Mouse (Mus musculus) CH12.LX (cell line): ENCODE measurements at regions not wholly inside any gene's neighbourhood (a gene's known extent, or its start where the extent isn't known, plus 50 kb on each side); places are given as distances from the start of the nearest gene placed in this dataset.

Source experiments
- DNase-seq: peaks from one replicate; pipeline ENCODE4 v3.0.0-alpha.2; 2013; ENCODE audit errors: extremely low read depth
- H3K27ac ChIP-seq: 2 replicates; pipeline ENCODE4 v1.5.1; 2012; ENCODE audit warnings: low read depth, mild to moderate bottlenecking, control low read depth, moderate library complexity; ENCODE audit not compliant: insufficient read depth
- H3K27me3 ChIP-seq: replicated peaks from 2 replicates; pipeline ENCODE3; 2012; ENCODE audit warnings: inconsistent platforms
- H3K36me3 ChIP-seq, 2 experiments: replicated peaks in 1 of 2; 2 replicates each; pipeline versions ENCODE3 to v1.6.1; 2012; ENCODE audit warnings: inconsistent platforms in 1 of 2, low read length in 1 of 2, mild to moderate bottlenecking in 1 of 2, mixed read lengths in 1 of 2, moderate library complexity in 1 of 2; ENCODE audit not compliant: control insufficient read depth in 1 of 2, insufficient read depth in 1 of 2
- H3K4me1 ChIP-seq, 2 experiments: 2 replicates each; pipeline ENCODE4 v1.6.1; 2012; ENCODE audit warnings: inconsistent platforms in 1 of 2, moderate library complexity in 1 of 2; ENCODE audit not compliant: insufficient read depth in 2 of 2, control insufficient read depth in 1 of 2
- H3K4me2 ChIP-seq: 2 replicates; pipeline ENCODE4 v1.6.1; 2012; ENCODE audit warnings: low read depth, mild to moderate bottlenecking, control low read depth; ENCODE audit not compliant: poor library complexity, insufficient read depth, severe bottlenecking
- H3K4me3 ChIP-seq, 3 experiments: fragments of 150-350 bp in 1 of 3; sonication (generic) in 1 of 3; replicated peaks in 1 of 3; 2 replicates each; pipeline versions ENCODE3 to v1.5.1; 2011 to 2012; ENCODE audit warnings: low read depth in 2 of 3, low read length in 2 of 3, mild to moderate bottlenecking in 2 of 3, moderate library complexity in 2 of 3, control low read depth in 1 of 3, improper control_type of control experiment in 1 of 3, inconsistent platforms in 1 of 3, mixed read lengths in 1 of 3; ENCODE audit not compliant: poor library complexity in 1 of 3
- H3K79me2 ChIP-seq: replicated peaks from 2 replicates; pipeline ENCODE4 v1.6.1; 2012; ENCODE audit warnings: mild to moderate bottlenecking, moderate library complexity; ENCODE audit not compliant: control insufficient read depth, poor library complexity, insufficient read depth, severe bottlenecking; ENCODE audit errors: extremely low read depth
- H3K9ac ChIP-seq: 2 replicates; pipeline ENCODE4 v1.6.1; 2012; ENCODE audit warnings: low read depth, mild to moderate bottlenecking, control low read depth, moderate library complexity; ENCODE audit not compliant: insufficient read depth
- H3K9me3 ChIP-seq: replicated peaks from 2 replicates; pipeline ENCODE3; 2012; ENCODE audit warnings: low read length, inconsistent platforms, mixed read lengths
- BHLHE40 ChIP-seq: IDR thresholded peaks from 2 replicates; pipeline ENCODE4 v1.6.1; 2011; ENCODE audit warnings: mild to moderate bottlenecking, low read depth, low read length, improper control_type of control experiment
- CHD1 ChIP-seq: IDR thresholded peaks from 2 replicates; pipeline ENCODE4 v1.6.1; 2012; ENCODE audit warnings: low read depth, low read length, improper control_type of control experiment, inconsistent platforms
- CHD2 ChIP-seq: IDR thresholded peaks from 2 replicates; pipeline ENCODE4 v1.6.1; 2011; ENCODE audit warnings: low read length, improper control_type of control experiment
- CTCF ChIP-seq, 2 experiments: IDR thresholded peaks in 1 of 2; conservative IDR thresholded peaks in 1 of 2; 2 replicates each; pipeline ENCODE4 v1.5.1; 2011 to 2012; ENCODE audit warnings: low read depth in 2 of 2, low read length in 2 of 2, improper control_type of control experiment in 1 of 2, inconsistent platforms in 1 of 2, mild to moderate bottlenecking in 1 of 2, moderate library complexity in 1 of 2
- E2F4 ChIP-seq: IDR thresholded peaks from 2 replicates; pipeline ENCODE4 v1.6.1; 2011; ENCODE audit warnings: low read depth, low read length, improper control_type of control experiment; ENCODE audit not compliant: insufficient replicate concordance
- ELF1 ChIP-seq: IDR thresholded peaks from 2 replicates; pipeline ENCODE4 v1.6.1; 2014; ENCODE audit warnings: low read depth, mild to moderate bottlenecking, inconsistent platforms, low read length, improper control_type of control experiment
- EP300 ChIP-seq: IDR thresholded peaks from 2 replicates; pipeline ENCODE4 v1.6.1; 2011; ENCODE audit warnings: low read length, improper control_type of control experiment
- ETS1 ChIP-seq: conservative IDR thresholded peaks from 2 replicates; pipeline ENCODE4 v1.6.1; 2012; ENCODE audit warnings: low read depth, mild to moderate bottlenecking, inconsistent platforms, low read length, improper control_type of control experiment, moderate library complexity
- GABPA ChIP-seq: IDR thresholded peaks from 2 replicates; pipeline ENCODE4 v1.6.1; 2012; ENCODE audit warnings: low read depth, low read length, improper control_type of control experiment, inconsistent platforms; ENCODE audit not compliant: insufficient replicate concordance
- HCFC1 ChIP-seq: IDR thresholded peaks from 2 replicates; pipeline ENCODE4 v1.6.1; 2012; ENCODE audit warnings: low read depth, mild to moderate bottlenecking, inconsistent platforms, low read length, improper control_type of control experiment
- IRF4 ChIP-seq: IDR thresholded peaks from 2 replicates; pipeline ENCODE4 v1.6.1; 2014; ENCODE audit warnings: low read depth, mild to moderate bottlenecking, inconsistent platforms, low read length, improper control_type of control experiment
- JUN ChIP-seq: IDR thresholded peaks from 2 replicates; pipeline ENCODE4 v1.6.1; 2011; ENCODE audit warnings: low read depth, mild to moderate bottlenecking, low read length, improper control_type of control experiment, moderate library complexity; ENCODE audit not compliant: insufficient read depth
- JUND ChIP-seq: conservative IDR thresholded peaks from 2 replicates; pipeline ENCODE4 v1.6.1; 2011; ENCODE audit warnings: low read depth, low read length, improper control_type of control experiment
- KAT2A ChIP-seq: IDR thresholded peaks from 2 replicates; pipeline ENCODE4 v1.6.1; 2012; ENCODE audit warnings: low read length, improper control_type of control experiment, inconsistent platforms; ENCODE audit not compliant: insufficient replicate concordance
- MAFK ChIP-seq: IDR thresholded peaks from 2 replicates; pipeline ENCODE4 v1.6.1; 2011; ENCODE audit warnings: low read length, improper control_type of control experiment; ENCODE audit not compliant: insufficient replicate concordance
- MAX ChIP-seq: IDR thresholded peaks from 2 replicates; pipeline ENCODE4 v1.6.1; 2011; ENCODE audit warnings: low read length, improper control_type of control experiment
- MEF2A ChIP-seq: IDR thresholded peaks from 2 replicates; pipeline ENCODE4 v1.6.1; 2014; ENCODE audit warnings: low read depth, mild to moderate bottlenecking, inconsistent platforms, low read length, improper control_type of control experiment, borderline replicate concordance
- MXI1 ChIP-seq: IDR thresholded peaks from 2 replicates; pipeline ENCODE4 v1.6.1; 2011; ENCODE audit warnings: mild to moderate bottlenecking, low read depth, low read length, improper control_type of control experiment
- MYC ChIP-seq: IDR thresholded peaks from 2 replicates; pipeline ENCODE4 v1.6.1; 2011; ENCODE audit warnings: low read depth, mild to moderate bottlenecking, improper control_type of control experiment, low read length
- NELFE ChIP-seq: IDR thresholded peaks from 2 replicates; pipeline ENCODE4 v1.6.1; 2011; ENCODE audit warnings: low read depth, low read length, improper control_type of control experiment
- NRF1 ChIP-seq: IDR thresholded peaks from 2 replicates; pipeline ENCODE4 v1.6.1; 2014; ENCODE audit warnings: low read depth, mild to moderate bottlenecking, inconsistent platforms, low read length, improper control_type of control experiment, moderate library complexity
- POLR2A ChIP-seq: IDR thresholded peaks from 2 replicates; pipeline ENCODE4 v1.6.1; 2011; ENCODE audit warnings: low read depth, mild to moderate bottlenecking, improper control_type of control experiment, low read length
- RAD21 ChIP-seq: IDR thresholded peaks from 2 replicates; pipeline ENCODE4 v1.6.1; 2011; ENCODE audit warnings: low read depth, mild to moderate bottlenecking, low read length, improper control_type of control experiment, moderate library complexity
- RCOR1 ChIP-seq: conservative IDR thresholded peaks from 2 replicates; pipeline ENCODE4 v1.6.1; 2012; ENCODE audit warnings: low read depth, mild to moderate bottlenecking, inconsistent platforms, low read length, improper control_type of control experiment
- SIN3A ChIP-seq: IDR thresholded peaks from 2 replicates; pipeline ENCODE4 v1.6.1; 2012; ENCODE audit warnings: low read length, improper control_type of control experiment, inconsistent platforms
- SMC3 ChIP-seq: IDR thresholded peaks from 2 replicates; pipeline ENCODE4 v1.6.1; 2011; ENCODE audit warnings: low read depth, low read length, improper control_type of control experiment
- TBP ChIP-seq: conservative IDR thresholded peaks from 2 replicates; pipeline ENCODE4 v1.6.1; 2011; ENCODE audit warnings: low read depth, low read length, improper control_type of control experiment
- TCF12 ChIP-seq: IDR thresholded peaks from 2 replicates; pipeline ENCODE4 v1.6.1; 2014; ENCODE audit warnings: low read depth, mild to moderate bottlenecking, inconsistent platforms, low read length, improper control_type of control experiment
- UBTF ChIP-seq: IDR thresholded peaks from 2 replicates; pipeline ENCODE4 v1.6.1; 2012; ENCODE audit warnings: low read depth, mild to moderate bottlenecking, inconsistent platforms, low read length, improper control_type of control experiment, moderate library complexity
- USF1 ChIP-seq: IDR thresholded peaks from 2 replicates; pipeline ENCODE4 v1.6.1; 2014; ENCODE audit warnings: low read depth, mild to moderate bottlenecking, inconsistent platforms, low read length, improper control_type of control experiment
- ZKSCAN1 ChIP-seq: IDR thresholded peaks from 2 replicates; pipeline ENCODE4 v1.6.1; 2012; ENCODE audit warnings: low read depth, inconsistent platforms, low read length, improper control_type of control experiment, borderline replicate concordance
- ZMIZ1 ChIP-seq: IDR thresholded peaks from 2 replicates; pipeline ENCODE4 v1.6.1; 2012; ENCODE audit warnings: low read depth, mild to moderate bottlenecking, inconsistent platforms, low read length, improper control_type of control experiment
- dilution Hi-C: fragments of 300-500 bp; cut with MboI; formaldehyde crosslinking; loops from 2 replicates; pipeline ENCODE4 v1.14.3; 2020; ENCODE audit warnings: low sequenced_read_pairs; ENCODE audit not compliant: extremely low pct_unique_long_range_greater_than_20kb, extremely low pct_ligation_motif_present
- in situ Hi-C: fragments of 300-500 bp; cut with MboI; formaldehyde crosslinking; loops from 3 replicates; pipeline ENCODE4 v1.14.3; 2019; ENCODE audit warnings: low sequenced_read_pairs, low pct_ligation_motif_present, low pct_unique_long_range_greater_than_20kb, mixed read lengths

GRCm38 (mm10) chr17:54753396-54753994 is 454.7 kb upstream of the Slc5a7 start:
- in situ Hi-C loops = no loop called here
- H3K4me2 ChIP-seq = no peak overlapping the region
- TF ChIP-seq RAD21 (no peak), NELFE (no peak), TCF12 (no peak), GABPA (no peak), NRF1 (no peak), HCFC1 (no peak), UBTF (no peak), MYC (no peak), EP300 (no peak), E2F4 (no peak), SMC3 (no peak), MAX (no peak), ZMIZ1 (no peak), SIN3A (no peak), RCOR1 (no peak), KAT2A (no peak), MEF2A (no peak), USF1 (no peak), CHD1 (no peak), ELF1 (no peak)
- TF ChIP-seq, all 38 proteins: peak for 0
- H3K79me2 ChIP-seq = no peaks in the 10 kb centered on the region
- no peak for DNase-seq
- peaks cover 29% of the 10 kb centered on the region for H3K9me3 ChIP-seq
- no peak overlapping the region for H3K4me3 ChIP-seq
- H3K27ac ChIP-seq = no peak overlapping the region
- H3K9ac ChIP-seq = no peak overlapping the region
- H3K4me1 ChIP-seq = no peaks in the 10 kb centered on the region
- dilution Hi-C loops = no loop called here
- H3K36me3 ChIP-seq = no peaks in the 10 kb centered on the region
- no peaks in the 10 kb centered on the region for H3K27me3 ChIP-seq

DNA sequence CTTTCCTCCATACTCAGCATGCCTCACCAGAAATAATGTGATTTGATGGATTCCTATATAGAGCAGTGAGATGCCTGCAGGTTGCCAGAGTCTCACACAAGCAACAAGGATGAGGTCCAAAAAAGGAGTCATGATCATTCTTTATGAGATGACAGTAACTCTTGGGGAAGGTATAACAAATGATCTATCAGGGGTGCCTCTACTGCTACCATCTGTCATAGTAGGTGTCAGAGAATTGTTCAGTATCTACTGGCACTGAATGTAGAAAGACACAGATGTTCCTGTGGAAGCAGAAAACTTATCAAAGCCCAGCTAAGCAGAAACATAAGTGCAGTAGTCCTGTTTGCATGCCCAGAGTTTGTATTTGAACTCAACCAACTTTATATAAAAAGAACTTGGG is 454.1 kb upstream of the Slc5a7 start:
- no peak for DNase-seq
- Histone ChIP-seq H3K27me3 (no peaks in the 10 kb centered on the region), H3K9me3 (peaks cover 26% of the 10 kb centered on the region), H3K4me1 (no peaks in the 10 kb centered on the region), H3K36me3 (no peaks in the 10 kb centered on the region), H3K27ac (no peak overlapping the region), H3K4me3 (no peak overlapping the region), H3K79me2 (no peaks in the 10 kb centered on the region), H3K9ac (no peak overlapping the region), H3K4me2 (no peak overlapping the region)
- dilution Hi-C loops = no loop called here
- in situ Hi-C loops = no loop called here
- TF ChIP-seq JUN = no peak
- TF ChIP-seq JUND = no peak
- TF ChIP-seq ETS1 = no peak
- TF ChIP-seq TBP = no peak
- TF ChIP-seq ELF1 = no peak
- TF ChIP-seq CHD2 = no peak
- TF ChIP-seq BHLHE40 = no peak
- no peak for TF ChIP-seq MAFK
- TF ChIP-seq NRF1 = no peak
- TF ChIP-seq UBTF = no peak
- TF ChIP-seq POLR2A = no peak
- TF ChIP-seq E2F4 = no peak
- no peak for TF ChIP-seq CTCF (conservative IDR thresholded peaks at IDR 0.05 in 1 of 2, IDR thresholded peaks at IDR 0.05 in 1 of 2; ENCODE audit: low read depth in 2 of 2, low read length in 2 of 2)
- TF ChIP-seq IRF4 = no peak
- TF ChIP-seq EP300 = no peak
- no peak for TF ChIP-seq ZKSCAN1
- TF ChIP-seq RCOR1 = no peak
- TF ChIP-seq SMC3 = no peak
- no peak for TF ChIP-seq MXI1
- TF ChIP-seq USF1 = no peak
